Mouse (Mus musculus) heart, adult 2 months (tissue): Measurements from ENCODE around the gene Olfr983.

Experiments used
- CTCF ChIP-seq: fragments of 200-600 bp; IDR thresholded peaks from 2 replicates; pipeline ENCODE4 v1.8.1; 2022; ENCODE audit warnings: antibody characterized with exemption, mild to moderate bottlenecking, moderate library complexity
- EP300 ChIP-seq: fragments of 200-500 bp; IDR thresholded peaks from 2 replicates; pipeline ENCODE4 v1.6.1; 2011; ENCODE audit warnings: low read depth, low read length, control low read depth; ENCODE audit not compliant: insufficient read depth
- POLR2A ChIP-seq: fragments of 200-500 bp; IDR thresholded peaks from 2 replicates; pipeline ENCODE4 v1.6.1; 2011; ENCODE audit warnings: mild to moderate bottlenecking, low read depth, low read length, control low read depth; ENCODE audit not compliant: insufficient read depth

DNA sequence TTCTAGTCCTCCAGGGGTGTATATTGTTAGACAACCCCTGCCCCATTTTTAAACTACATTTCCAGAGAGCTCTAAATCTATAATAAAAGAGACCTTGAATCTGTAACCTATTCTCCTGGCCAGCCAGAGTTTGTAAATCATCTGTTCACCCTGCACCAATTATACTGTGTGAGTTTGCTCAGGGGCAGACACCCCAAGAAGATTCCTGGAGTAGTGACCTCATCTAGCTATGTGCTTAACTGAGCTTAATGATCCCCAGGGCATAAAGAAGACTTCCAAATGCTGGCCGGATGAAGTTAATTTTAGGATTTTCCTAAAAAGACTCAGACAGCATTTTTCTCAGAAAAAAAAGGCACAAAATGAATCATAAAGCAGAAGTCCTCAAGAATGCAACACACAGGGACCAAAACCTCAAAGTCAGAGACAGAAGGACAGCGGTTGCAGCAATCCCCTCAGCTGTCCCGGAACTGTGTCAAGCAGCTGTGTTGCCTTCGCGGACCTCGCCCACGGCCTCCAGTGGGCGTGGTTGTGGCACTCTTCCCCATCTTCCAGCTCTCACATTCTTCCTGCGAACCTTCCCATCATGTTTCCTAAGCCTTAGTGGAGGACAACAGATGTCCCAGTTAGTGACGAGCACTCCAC, 23.4 kb upstream of the Olfr983 start:
- TF ChIP-seq CTCF (no peak), POLR2A (no peak), EP300 (no peak)
